ENCODE assay signal across 8 mouse cellular contexts in the genomic region with DNA sequence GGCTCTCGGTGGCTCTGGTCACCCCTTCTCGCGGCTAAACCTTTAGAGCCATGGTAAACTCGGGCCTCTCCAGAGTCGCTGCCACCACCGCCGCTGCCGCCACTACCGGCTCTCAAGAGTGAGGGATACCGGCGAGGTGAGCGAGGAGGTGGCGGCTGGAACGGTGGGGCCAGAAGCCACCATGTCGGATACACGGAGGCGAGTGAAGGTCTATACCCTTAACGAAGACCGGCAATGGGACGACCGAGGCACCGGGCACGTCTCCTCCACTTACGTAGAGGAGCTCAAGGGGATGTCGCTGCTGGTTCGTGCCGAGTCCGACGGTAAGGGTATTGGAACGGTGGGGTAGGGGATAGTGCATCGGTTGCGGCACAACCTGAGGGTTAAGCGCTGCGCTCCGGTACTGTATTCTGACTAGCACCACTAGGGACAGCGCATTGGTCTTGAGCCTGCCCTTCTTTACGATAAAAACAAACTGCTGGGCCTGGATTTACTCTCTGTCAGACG. TPM values are rescaled to one million over a fixed set of nuclear protein-coding genes. Genes with fewer than 3 reads are reported as not detected.
A peak's percentile ranks its signal among the peaks of the same experiment; 100 is the strongest.
DNase-seq lines count a peak whose midpoint lies in the region; ATAC-seq and TF ChIP-seq lines count a peak whose summit lies in the region.

No protein-coding gene starts in this region.

- peak overlapping the region; percentile 96 for H3K27ac ChIP-seq in bone marrow, adult 2 months (ENCODE audit: control insufficient read depth, insufficient read depth, low read depth, low read length, poor library complexity)
- H3K27ac ChIP-seq in heart, embryonic 15.5 days: peak overlapping the region; percentile 98
- peak overlapping the region; percentile 98 for H3K27ac ChIP-seq in neural tube, embryonic 14.5 days (ENCODE audit: low read depth, low read length)

- H3K36me3 ChIP-seq in E14TG2a.4 (ENCODE audit: insufficient read depth, low read length): peaks cover 11% of the 10 kb centered on the region
- peaks cover 18% of the 10 kb centered on the region for H3K36me3 ChIP-seq in erythroblast, embryonic 14.5 days (ENCODE audit: control insufficient read depth)
- H3K36me3 ChIP-seq in heart, embryonic 15.5 days: no peaks in the 10 kb centered on the region
- no peaks in the 10 kb centered on the region for H3K36me3 ChIP-seq in neural tube, embryonic 14.5 days (ENCODE audit: control insufficient read depth, insufficient read depth, low read length)

- under 1% methylated on average over 38 of the region's 38 CpGs for WGBS in bone marrow, adult 2 months
- WGBS in heart, embryonic 15.5 days: under 1% methylated on average over 38 of the region's 38 CpGs
- 1% methylated on average over 38 of the region's 38 CpGs for WGBS in lung, adult 2 months
- under 1% methylated on average over 38 of the region's 38 CpGs for WGBS in neural tube, embryonic 14.5 days

- peak; percentile 75 for ATAC-seq in heart, embryonic 15.5 days (replicated peaks; ENCODE audit: insufficient number of reproducible peaks, insufficient read depth, low FRiP score, low read depth)
- ATAC-seq in neural tube, embryonic 14.5 days (ENCODE audit: low read depth): peak; percentile 77

- peak overlapping the region; percentile 91 for H3K4me2 ChIP-seq in heart, embryonic 15.5 days
- H3K4me2 ChIP-seq in neural tube, embryonic 14.5 days (ENCODE audit: low read depth, low read length): peak overlapping the region; percentile 90

- H3K27me3 ChIP-seq in E14TG2a.4 (ENCODE audit: insufficient read depth, low read length): no peaks in the 10 kb centered on the region
- no peaks in the 10 kb centered on the region for H3K27me3 ChIP-seq in erythroblast, embryonic 14.5 days (ENCODE audit: control insufficient read depth)
- no peaks in the 10 kb centered on the region for H3K27me3 ChIP-seq in heart, embryonic 15.5 days
- no peaks in the 10 kb centered on the region for H3K27me3 ChIP-seq in neural tube, embryonic 14.5 days (ENCODE audit: control insufficient read depth, insufficient read depth, low read length)

- DNase-seq in kidney, postnatal 14 days: peak; percentile 62
- DNase-seq in lung, adult 2 months: no peak
- peak; percentile 76 for DNase-seq in testis, postnatal 14 days (ENCODE audit: low spot score)

- H3K4me1 ChIP-seq in E14TG2a.4 (replicated peaks; ENCODE audit: low read depth, low read length): peaks cover 22% of the 10 kb centered on the region
- H3K4me1 ChIP-seq in bone marrow, adult 2 months (ENCODE audit: control insufficient read depth, insufficient read depth, low read length): no peaks in the 10 kb centered on the region
- peaks cover 27% of the 10 kb centered on the region for H3K4me1 ChIP-seq in erythroblast, embryonic 14.5 days (ENCODE audit: control insufficient read depth)
- H3K4me1 ChIP-seq in heart, embryonic 15.5 days (replicated peaks): peaks cover 8% of the 10 kb centered on the region
- peaks cover 8% of the 10 kb centered on the region for H3K4me1 ChIP-seq in lung, adult 2 months (ENCODE audit: control insufficient read depth, insufficient read depth, low read length)
- H3K4me1 ChIP-seq in neural tube, embryonic 14.5 days (ENCODE audit: control insufficient read depth, insufficient read depth, low read length): peaks cover 11% of the 10 kb centered on the region; the same call in 1 of the 2 replicates

- peaks cover 23% of the 10 kb centered on the region for H3K9me3 ChIP-seq in E14TG2a.4 (ENCODE audit: low read length)
- no peaks in the 10 kb centered on the region for H3K9me3 ChIP-seq in erythroblast, embryonic 14.5 days (ENCODE audit: control insufficient read depth, low read length)
- no peaks in the 10 kb centered on the region for H3K9me3 ChIP-seq in heart, embryonic 15.5 days (replicated peaks)
- no peaks in the 10 kb centered on the region for H3K9me3 ChIP-seq in neural tube, embryonic 14.5 days (ENCODE audit: control insufficient read depth, low read length)

- no peak for TF ChIP-seq POLR2A in bone marrow, adult 2 months (IDR thresholded peaks at IDR 0.05; ENCODE audit: borderline replicate concordance, control insufficient read depth, low read depth, low read length)
- TF ChIP-seq POLR2A in lung, adult 2 months (IDR thresholded peaks at IDR 0.05; ENCODE audit: borderline replicate concordance, extremely low read depth, low read depth, low read length): peak; percentile 36; the same call in 1 of the 2 replicates

- H3K9ac ChIP-seq in heart, embryonic 15.5 days: peak overlapping the region; percentile 98
- peak overlapping the region; percentile 99 for H3K9ac ChIP-seq in neural tube, embryonic 14.5 days (replicated peaks; ENCODE audit: low read depth, low read length)

- peak; percentile 21; the same call in 1 of the 2 replicates for TF ChIP-seq CTCF in E14TG2a.4 (conservative IDR thresholded peaks at IDR 0.05; ENCODE audit: low read length)
- TF ChIP-seq CTCF in bone marrow, adult 2 months (IDR thresholded peaks at IDR 0.05; ENCODE audit: control insufficient read depth, insufficient read depth, low read length): peak; percentile 51; the same call in 1 of the 2 replicates
- peak; percentile 49 for TF ChIP-seq CTCF in lung, adult 2 months (IDR thresholded peaks at IDR 0.05; ENCODE audit: insufficient read depth, low read length)

- H3K4me3 ChIP-seq in E14TG2a.4 (replicated peaks; ENCODE audit: low read length): peak overlapping the region; percentile 100
- peak overlapping the region; percentile 100 for H3K4me3 ChIP-seq in bone marrow, adult 2 months (replicated peaks; ENCODE audit: control insufficient read depth, low read depth, low read length)
- H3K4me3 ChIP-seq in erythroblast, embryonic 14.5 days (replicated peaks): peak overlapping the region; percentile 79
- H3K4me3 ChIP-seq in heart, embryonic 15.5 days: peak overlapping the region; percentile 100
- peak overlapping the region; percentile 100 for H3K4me3 ChIP-seq in lung, adult 2 months (replicated peaks; ENCODE audit: extremely low read depth, low read depth, low read length)
- peak overlapping the region; percentile 98 for H3K4me3 ChIP-seq in neural tube, embryonic 14.5 days (ENCODE audit: low read depth, low read length)

RNA-seq across cellular contexts. Expression of a gene that starts 0.5 kb away (rescaled TPM):
- polyA plus RNA-seq in bone marrow, adult 2 months (2011; ENCODE audit: insufficient read depth, insufficient read length, low replicate concordance, missing spikeins): 34.2 and 41.6 TPM in 2 replicates
- polyA plus RNA-seq in erythroblast, embryonic 14.5 days (2012): 0.61 and 1.2 TPM in 2 replicates
- polyA plus RNA-seq in heart, embryonic 15.5 days (2015; fragmentation: Nextera tagmentation; extraction: Ambion mirVana): 40.3 and 46.0 TPM in 2 replicates
- 7.3 and 10.2 TPM in 2 replicates for polyA plus RNA-seq in lung, adult 2 months (2012; rRNA removed)
- polyA plus RNA-seq in neural tube, embryonic 14.5 days (2014; fragmentation: Nextera tagmentation; extraction: Ambion mirVana): 62.0 and 77.9 TPM in 2 replicates

RNA-seq across cellular contexts. Expression of a gene that starts 42.6 kb away (rescaled TPM):
- polyA plus RNA-seq in bone marrow, adult 2 months (2011; ENCODE audit: insufficient read depth, insufficient read length, low replicate concordance, missing spikeins): 11.9 and 17.2 TPM in 2 replicates
- 2.6 and 6.5 TPM in 2 replicates for polyA plus RNA-seq in erythroblast, embryonic 14.5 days (2012)
- polyA plus RNA-seq in heart, embryonic 15.5 days (2015; fragmentation: Nextera tagmentation; extraction: Ambion mirVana): 32.9 and 33.4 TPM in 2 replicates
- polyA plus RNA-seq in lung, adult 2 months (2012; rRNA removed): 4.6 and 5.4 TPM in 2 replicates
- polyA plus RNA-seq in neural tube, embryonic 14.5 days (2014; fragmentation: Nextera tagmentation; extraction: Ambion mirVana): 28.2 and 28.3 TPM in 2 replicates
